Mouse (Mus musculus) hindbrain, postnatal 0 days (tissue): ENCODE measurements around the gene Lrrc9. TPM values are rescaled to one million over a fixed set of nuclear protein-coding genes. Genes with fewer than 3 reads are reported as not detected.

Experiments
- ATAC-seq: fragments of 200-750 bp; cut with Nextera tagmentation; 2 replicates; pipeline ENCODE4 v1.8.0; 2017; ENCODE audit warnings: mild to moderate bottlenecking, moderate TSS enrichment, moderate library complexity
- DNase-seq: peaks from one replicate; pipeline ENCODE4 v3.0.0-alpha.2; 2015; ENCODE audit warnings: low spot score
- H3K27ac ChIP-seq: fragments of 300-500 bp; sonication (generic); 2 replicates; pipeline ENCODE4 v1.5.1; 2014; ENCODE audit warnings: mild to moderate bottlenecking
- H3K27me3 ChIP-seq: fragments of 300-500 bp; sonication (generic); 2 replicates; pipeline ENCODE4 v1.6.1; 2014; ENCODE audit warnings: low read length, mixed read lengths; ENCODE audit not compliant: insufficient read depth
- H3K36me3 ChIP-seq: fragments of 300-500 bp; sonication (generic); 2 replicates; pipeline ENCODE4 v1.6.1; 2014; ENCODE audit warnings: low read length, mixed read lengths; ENCODE audit not compliant: insufficient read depth
- H3K4me1 ChIP-seq: fragments of 300-500 bp; sonication (generic); 2 replicates; pipeline ENCODE4 v1.6.1; 2014; ENCODE audit warnings: antibody characterized with exemption, low read length, mixed read lengths; ENCODE audit not compliant: insufficient read depth
- H3K4me2 ChIP-seq: fragments of 300-500 bp; sonication (generic); 2 replicates; pipeline ENCODE4 v1.6.1; 2014; ENCODE audit warnings: low read depth, mild to moderate bottlenecking, low read length, moderate library complexity, mixed read lengths
- H3K4me3 ChIP-seq: fragments of 300-500 bp; sonication (generic); 2 replicates; pipeline ENCODE4 v1.5.1; 2014; ENCODE audit warnings: low read length
- H3K9ac ChIP-seq: fragments of 300-500 bp; sonication (generic); replicated peaks from 2 replicates; pipeline ENCODE4 v1.6.1; 2014; ENCODE audit warnings: mild to moderate bottlenecking, low read length, moderate library complexity, mixed read lengths
- H3K9me3 ChIP-seq: fragments of 300-500 bp; sonication (generic); 2 replicates; pipeline ENCODE4 v1.6.1; 2016; ENCODE audit warnings: low read length, mixed read lengths
- CTCF ChIP-seq: IDR thresholded peaks from 2 replicates; pipeline ENCODE4 v1.5.1; 2016; ENCODE audit warnings: antibody characterized with exemption, control low read depth, low read depth
- WGBS: fragments of 180-500 bp; shearing (Covaris S2); extraction: QIAGEN DNeasy Blood & Tissue Kit; methylation state at CpG from one replicate; pipeline ENCODE4 v1.1.7; 2014; 5-methylcytosine and 5-hydroxymethylcytosine counted together
- polyA plus RNA-seq: library from polyadenylated mRNA; unstranded; fragments of >200 nt; fragmentation: Nextera tagmentation; extraction: Ambion mirVana; gene quantifications from 2 replicates; pipeline ENCODE4 v1.2.1, GENCODE M21; 2015
- total RNA-seq: library from RNA; depleted of rRNA; stranded (reverse); fragments of >200 nt; gene quantifications from 2 replicates; pipeline ENCODE4 v1.2.3, GENCODE M21; 2014

Lrrc9 gene
- total and polyA plus RNA-seq, 2 experiments from 2014 or later: 2.9 to 3.1 TPM

DNA sequence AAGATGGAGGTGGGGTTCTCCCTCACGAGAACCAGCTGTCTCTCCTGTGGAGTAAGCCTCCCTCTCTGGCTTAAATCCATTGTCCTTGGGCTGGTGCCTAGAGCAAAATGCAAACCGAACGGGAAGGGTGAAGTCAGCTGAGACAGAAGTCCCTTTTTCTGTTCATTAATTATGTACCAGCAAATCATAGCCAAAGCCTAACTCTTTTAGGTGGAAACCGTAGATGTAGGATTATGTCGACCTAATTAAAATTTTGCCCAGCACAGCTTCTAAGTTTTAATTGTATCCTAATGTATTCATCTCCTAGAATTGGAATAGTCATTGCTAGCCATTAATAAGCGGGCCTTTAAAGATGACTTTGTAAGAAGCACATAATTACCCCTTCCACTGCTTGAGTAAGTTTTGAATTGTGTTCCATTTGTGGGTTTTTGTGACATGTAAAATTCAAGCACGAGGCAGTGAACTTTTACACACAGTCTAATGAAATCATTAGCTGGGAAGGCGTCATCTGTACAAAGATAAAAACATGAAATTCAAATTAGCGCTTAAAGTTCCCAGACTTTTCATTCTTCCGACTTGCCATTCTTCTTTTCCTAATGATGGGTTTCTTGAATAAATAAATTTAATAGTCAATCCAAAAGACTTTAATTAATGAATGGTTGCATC lies 3.9 kb upstream of the Lrrc9 start:
- TF ChIP-seq CTCF: no peak
- Histone ChIP-seq H3K4me3 (no peak overlapping the region), H3K4me2 (no peak overlapping the region), H3K27ac (no peak overlapping the region), H3K4me1 (0 out of 2 replicates have a peak, but pooled peaks cover 11% of the 10 kb centered on the region), H3K9ac (no peak overlapping the region), H3K36me3 (no peaks in the 10 kb centered on the region), H3K9me3 (no peaks in the 10 kb centered on the region), H3K27me3 (no peaks in the 10 kb centered on the region)
- DNase-seq (peak; percentile 60), ATAC-seq (no peak)
- WGBS: 46% methylated on average over 10 of the region's 10 CpGs

DNA sequence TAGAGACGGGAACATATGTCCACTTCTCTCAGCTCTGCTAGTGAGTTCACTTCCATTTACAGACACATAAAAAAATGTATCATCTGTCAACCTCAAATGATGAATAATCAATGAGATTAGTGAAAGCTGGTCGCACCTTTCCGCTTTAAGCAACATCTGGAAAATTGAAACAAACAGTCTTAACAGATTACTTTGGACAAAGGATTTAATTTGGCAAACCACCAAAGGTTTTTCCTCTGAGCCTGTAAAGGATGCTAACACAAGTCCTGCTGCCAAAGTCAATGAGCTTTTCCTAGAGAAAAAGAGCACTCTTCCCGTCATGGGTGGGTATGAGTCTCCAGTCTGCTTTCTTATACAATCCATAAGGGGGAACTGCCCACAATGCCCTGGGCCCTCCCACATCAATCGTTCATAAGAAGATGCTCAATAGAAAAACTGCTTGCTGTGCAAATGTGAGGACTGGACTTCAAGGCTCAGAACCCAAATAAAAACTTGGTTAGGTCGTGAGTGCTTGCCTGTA lies 2.6 kb upstream of the Lrrc9 start:
- Histone ChIP-seq H3K27me3 (no peaks in the 10 kb centered on the region), H3K36me3 (no peaks in the 10 kb centered on the region), H3K9ac (no peak overlapping the region), H3K27ac (no peak overlapping the region), H3K4me2 (no peak overlapping the region), H3K4me1 (0 out of 2 replicates have a peak, but pooled peaks cover 11% of the 10 kb centered on the region), H3K4me3 (no peak overlapping the region), H3K9me3 (no peaks in the 10 kb centered on the region)
- ATAC-seq (no peak), DNase-seq (peak; percentile 15)
- 42% methylated on average over 6 of the region's 6 CpGs for WGBS
- TF ChIP-seq CTCF: no peak

DNA sequence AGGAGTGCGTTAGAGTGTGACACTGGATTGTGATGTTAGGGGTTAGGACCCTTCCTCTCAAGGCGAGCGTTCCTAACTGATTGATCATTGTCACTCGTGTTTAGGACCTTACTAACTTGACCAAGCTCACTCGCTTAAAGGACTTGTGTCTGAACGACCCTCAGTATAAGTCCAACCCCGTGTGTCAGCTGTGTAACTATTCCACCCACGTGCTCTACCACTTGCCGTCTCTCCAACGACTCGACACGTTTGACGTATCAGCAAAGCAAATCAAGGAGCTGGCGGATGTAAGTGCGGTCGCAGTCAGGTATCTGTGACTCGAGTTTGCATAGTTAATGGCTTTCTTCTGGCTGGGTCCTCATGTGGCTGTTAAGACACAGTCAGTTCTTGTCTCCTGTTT lies 12.3 kb downstream of the Lrrc9 start:
- DNase-seq: no peak
- H3K4me1 ChIP-seq: no peaks in the 10 kb centered on the region
- no peak overlapping the region for H3K4me3 ChIP-seq
- ATAC-seq: no peak
- no peak for TF ChIP-seq CTCF
- no peaks in the 10 kb centered on the region for H3K27me3 ChIP-seq
- H3K4me2 ChIP-seq: no peak overlapping the region
- H3K9ac ChIP-seq: no peak overlapping the region
- no peaks in the 10 kb centered on the region for H3K9me3 ChIP-seq
- no peaks in the 10 kb centered on the region for H3K36me3 ChIP-seq
- no peak overlapping the region for H3K27ac ChIP-seq
- 84% methylated on average over 17 of the region's 17 CpGs for WGBS

DNA sequence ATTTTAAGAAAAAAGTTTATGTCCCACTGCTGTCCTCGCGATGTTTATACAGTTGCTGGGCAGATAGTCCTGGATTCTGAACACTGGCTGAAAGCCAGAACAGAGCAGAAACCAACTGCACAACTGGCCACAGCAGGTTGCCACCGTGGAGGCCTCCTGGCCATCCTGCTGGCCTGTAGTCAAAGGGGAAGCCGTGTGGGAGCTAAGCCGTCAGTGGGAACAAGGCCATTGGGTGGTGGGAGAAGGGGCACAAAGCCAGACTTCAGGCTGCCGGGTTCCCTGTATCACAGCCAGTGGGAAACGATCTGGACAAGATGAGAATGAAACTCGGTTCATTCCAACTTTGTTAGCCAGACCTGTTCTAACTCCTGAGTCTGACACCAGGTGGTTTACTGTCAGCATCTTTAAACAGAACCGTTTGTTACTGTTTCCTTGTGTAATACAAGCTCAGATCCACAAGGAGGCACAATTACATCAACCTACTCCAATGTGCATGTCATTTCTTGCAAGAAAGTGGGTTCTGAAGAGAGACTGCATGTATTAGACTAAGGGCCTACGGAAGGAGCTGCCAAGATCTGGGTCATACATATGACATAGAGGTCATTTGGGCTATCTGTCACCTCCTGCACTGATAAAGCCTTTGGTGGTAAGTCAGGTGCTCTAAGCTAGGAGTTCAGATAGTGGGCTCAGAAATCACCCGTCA lies 19.7 kb downstream of the Lrrc9 start:
- ATAC-seq: peak; percentile 59
- Histone ChIP-seq H3K9me3 (no peaks in the 10 kb centered on the region), H3K27me3 (no peaks in the 10 kb centered on the region), H3K9ac (no peak overlapping the region), H3K4me1 (peaks cover 3% of the 10 kb centered on the region; the same call in 1 of the 2 replicates), H3K4me2 (no peak overlapping the region), H3K4me3 (no peak overlapping the region), H3K36me3 (no peaks in the 10 kb centered on the region), H3K27ac (no peak overlapping the region)
- DNase-seq: peak; percentile 75
- TF ChIP-seq CTCF: peak; percentile 72
- WGBS: 37% methylated on average over 11 of the region's 11 CpGs

DNA sequence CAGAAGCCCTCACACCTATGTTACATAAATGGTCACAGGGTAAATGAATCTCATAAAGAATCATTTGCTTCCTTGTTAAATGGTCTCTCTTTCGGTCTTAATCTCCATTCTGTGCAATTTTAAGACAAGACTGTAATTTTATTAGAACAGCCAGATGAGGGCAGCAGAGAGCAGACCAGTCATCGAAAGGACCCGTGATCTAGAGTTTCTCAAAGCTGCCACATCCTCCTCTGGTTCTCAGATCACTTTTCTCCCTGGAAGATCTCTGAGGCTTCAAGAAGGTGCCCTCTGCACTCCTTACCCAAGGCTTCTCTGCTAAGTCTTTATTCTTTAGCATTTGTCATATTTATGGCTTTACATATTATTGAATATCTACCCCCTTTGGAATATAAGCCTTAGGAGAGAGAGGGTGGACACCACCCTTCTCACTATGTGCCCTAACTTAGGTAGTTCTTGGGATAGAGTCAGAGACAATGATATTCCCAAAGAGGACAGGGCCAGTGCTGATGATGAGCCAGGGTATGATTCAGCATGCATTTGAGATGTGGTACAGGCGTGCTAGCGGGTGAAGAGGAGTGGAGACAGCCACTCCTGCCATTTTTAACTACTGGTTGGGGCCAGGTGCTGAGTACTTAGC lies 20.3 kb downstream of the Lrrc9 start:
- Histone ChIP-seq H3K4me1 (peaks cover 3% of the 10 kb centered on the region; the same call in 1 of the 2 replicates), H3K27me3 (no peaks in the 10 kb centered on the region), H3K9ac (no peak overlapping the region), H3K27ac (no peak overlapping the region), H3K36me3 (no peaks in the 10 kb centered on the region), H3K4me2 (no peak overlapping the region), H3K4me3 (no peak overlapping the region), H3K9me3 (no peaks in the 10 kb centered on the region)
- ATAC-seq (peak; percentile 55), DNase-seq (peak; percentile 87)
- WGBS: 43% methylated on average over 5 of the region's 5 CpGs
- TF ChIP-seq CTCF: peak; percentile 73

DNA sequence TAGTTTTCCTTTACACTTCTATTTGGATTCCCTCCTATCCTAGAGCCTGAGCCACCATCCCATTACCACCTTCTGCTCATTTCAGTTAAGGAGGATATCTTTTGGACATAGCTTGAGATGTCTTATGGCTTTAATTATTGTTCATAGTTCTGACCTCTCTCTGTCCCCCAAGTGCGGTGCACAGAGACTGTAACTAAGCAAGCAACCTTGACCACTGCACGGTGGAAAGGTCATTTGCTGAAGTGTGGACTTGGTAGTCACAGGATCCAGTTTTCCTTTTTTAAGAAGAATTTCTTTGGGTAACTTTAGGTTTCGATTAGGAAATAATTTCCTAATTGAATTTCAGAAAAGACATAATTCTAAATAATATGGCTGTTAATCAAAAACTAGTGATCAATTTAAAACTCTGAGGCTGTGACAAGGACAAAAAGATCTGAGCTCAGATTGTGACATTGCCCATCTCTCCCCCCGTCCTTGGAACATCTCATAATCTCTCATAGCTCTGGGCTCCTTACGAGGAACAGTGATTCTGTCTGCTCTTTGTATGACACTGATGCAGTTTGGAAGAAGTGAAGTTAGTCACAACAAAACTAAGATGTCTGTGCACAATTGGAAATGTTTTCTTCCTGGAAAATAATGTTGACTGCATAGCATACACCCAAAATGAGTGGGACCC lies 24.3 kb downstream of the Lrrc9 start:
- H3K9ac ChIP-seq: no peak overlapping the region
- DNase-seq (no peak), ATAC-seq (no peak)
- no peaks in the 10 kb centered on the region for H3K36me3 ChIP-seq
- no peak overlapping the region for H3K4me3 ChIP-seq
- no peak overlapping the region for H3K4me2 ChIP-seq
- H3K27ac ChIP-seq: no peak overlapping the region
- 91% methylated on average over 5 of the region's 5 CpGs for WGBS
- peaks cover 3% of the 10 kb centered on the region; the same call in 1 of the 2 replicates for H3K4me1 ChIP-seq
- no peaks in the 10 kb centered on the region for H3K27me3 ChIP-seq
- H3K9me3 ChIP-seq: no peaks in the 10 kb centered on the region
- TF ChIP-seq CTCF: no peak
